Mouse (Mus musculus): ENCODE measurements around the gene Ctbp1. TPM values are rescaled to one million over a fixed set of nuclear protein-coding genes. Genes with fewer than 3 reads are reported as not detected.
A peak's percentile ranks its signal among the peaks of the same experiment; 100 is the strongest.

Ctbp1 gene
- polyA plus RNA-seq, 1 experiment from 2014 or later: 418 TPM

- Histone ChIP-seq H3K4me1 (peaks cover 4% of the 10 kb centered on the region), H3K36me3 (peaks cover 8% of the 10 kb centered on the region), H3K27me3 (no peaks in the 10 kb centered on the region), H3K9ac (no peak overlapping the region), H3K27ac (no peak overlapping the region), H3K4me3 (no peak overlapping the region), H3K4me2 (replicated peaks) (no peak overlapping the region), H3K9me3 (no peaks in the 10 kb centered on the region)
- no peak for ATAC-seq (ENCODE audit: insufficient number of reproducible peaks, insufficient read depth, low FRiP score, low TSS enrichment)
- WGBS: 81% methylated on average over 3 of the region's 3 CpGs
Observed at GRCm38 (mm10) chr5:33239111-33239714, 35.6 kb downstream of the Ctbp1 start.

GRCm38 (mm10) chr5:33238256-33238645 lies 36.5 kb downstream of the Ctbp1 start:
- peaks cover 8% of the 10 kb centered on the region for H3K36me3 ChIP-seq
- H3K9me3 ChIP-seq: no peaks in the 10 kb centered on the region
- H3K27ac ChIP-seq: no peak overlapping the region
- 44% methylated on average over 3 of the region's 3 CpGs for WGBS
- no peak overlapping the region for H3K9ac ChIP-seq
- H3K4me1 ChIP-seq: peaks cover 5% of the 10 kb centered on the region
- H3K4me3 ChIP-seq: no peak overlapping the region
- H3K4me2 ChIP-seq (replicated peaks): no peak overlapping the region
- no peaks in the 10 kb centered on the region for H3K27me3 ChIP-seq
- ATAC-seq (ENCODE audit: insufficient number of reproducible peaks, insufficient read depth, low FRiP score, low TSS enrichment): no peak

GRCm38 (mm10) chr5:33237600-33238255 lies 37.1 kb downstream of the Ctbp1 start:
- H3K27ac ChIP-seq: no peak overlapping the region
- ATAC-seq (ENCODE audit: insufficient number of reproducible peaks, insufficient read depth, low FRiP score, low TSS enrichment): no peak
- H3K4me2 ChIP-seq (replicated peaks): no peak overlapping the region
- no peak overlapping the region for H3K4me3 ChIP-seq
- peaks cover 5% of the 10 kb centered on the region for H3K4me1 ChIP-seq
- peaks cover 8% of the 10 kb centered on the region for H3K36me3 ChIP-seq
- no peaks in the 10 kb centered on the region for H3K9me3 ChIP-seq
- 86% methylated on average over 11 of the region's 11 CpGs for WGBS
- no peaks in the 10 kb centered on the region for H3K27me3 ChIP-seq
- H3K9ac ChIP-seq: no peak overlapping the region

GRCm38 (mm10) chr5:33234391-33235031 lies 40.3 kb downstream of the Ctbp1 start:
- Histone ChIP-seq H3K4me1 (peaks cover 5% of the 10 kb centered on the region), H3K36me3 (no peaks in the 10 kb centered on the region), H3K27ac (no peak overlapping the region), H3K9me3 (no peaks in the 10 kb centered on the region), H3K4me2 (replicated peaks) (no peak overlapping the region), H3K9ac (no peak overlapping the region), H3K4me3 (no peak overlapping the region), H3K27me3 (no peaks in the 10 kb centered on the region)
- ATAC-seq (ENCODE audit: insufficient number of reproducible peaks, insufficient read depth, low FRiP score, low TSS enrichment): no peak
- 66% methylated on average over 13 of the region's 13 CpGs for WGBS

- Histone ChIP-seq H3K4me1 (peaks cover 12% of the 10 kb centered on the region), H3K9me3 (no peaks in the 10 kb centered on the region), H3K4me3 (no peak overlapping the region), H3K9ac (no peak overlapping the region), H3K27ac (no peak overlapping the region), H3K36me3 (no peaks in the 10 kb centered on the region), H3K4me2 (replicated peaks) (no peak overlapping the region), H3K27me3 (no peaks in the 10 kb centered on the region)
- WGBS: 77% methylated on average over 5 of the region's 5 CpGs
- ATAC-seq (ENCODE audit: insufficient number of reproducible peaks, insufficient read depth, low FRiP score, low TSS enrichment): no peak
Observed at GRCm38 (mm10) chr5:33232791-33233190, 42.0 kb downstream of the Ctbp1 start.

- Histone ChIP-seq H3K4me2 (replicated peaks) (no peak overlapping the region), H3K9ac (no peak overlapping the region), H3K36me3 (no peaks in the 10 kb centered on the region), H3K4me3 (no peak overlapping the region), H3K27ac (no peak overlapping the region), H3K9me3 (no peaks in the 10 kb centered on the region), H3K27me3 (no peaks in the 10 kb centered on the region), H3K4me1 (peaks cover 12% of the 10 kb centered on the region)
- WGBS: 68% methylated on average over 5 of the region's 5 CpGs
- ATAC-seq (ENCODE audit: insufficient number of reproducible peaks, insufficient read depth, low FRiP score, low TSS enrichment): no peak
Observed at GRCm38 (mm10) chr5:33230285-33230684, 44.5 kb downstream of the Ctbp1 start.

- Histone ChIP-seq H3K9me3 (no peaks in the 10 kb centered on the region), H3K4me1 (peaks cover 9% of the 10 kb centered on the region), H3K9ac (no peak overlapping the region), H3K36me3 (no peaks in the 10 kb centered on the region), H3K4me3 (no peak overlapping the region), H3K27me3 (no peaks in the 10 kb centered on the region), H3K4me2 (replicated peaks) (no peak overlapping the region), H3K27ac (no peak overlapping the region)
- WGBS: 58% methylated on average over 5 of the region's 5 CpGs
- no peak for ATAC-seq (ENCODE audit: insufficient number of reproducible peaks, insufficient read depth, low FRiP score, low TSS enrichment)
Observed at GRCm38 (mm10) chr5:33228428-33228827, 46.4 kb downstream of the Ctbp1 start.

GRCm38 (mm10) chr5:33225673-33226072 lies 49.1 kb downstream of the Ctbp1 start:
- Histone ChIP-seq H3K27ac (no peak overlapping the region), H3K4me1 (peaks cover 27% of the 10 kb centered on the region), H3K9ac (no peak overlapping the region), H3K27me3 (no peaks in the 10 kb centered on the region), H3K4me3 (no peak overlapping the region), H3K9me3 (no peaks in the 10 kb centered on the region), H3K4me2 (replicated peaks) (no peak overlapping the region), H3K36me3 (no peaks in the 10 kb centered on the region)
- 77% methylated on average over 5 of the region's 5 CpGs for WGBS
- no peak for ATAC-seq (ENCODE audit: insufficient number of reproducible peaks, insufficient read depth, low FRiP score, low TSS enrichment)

- no peak overlapping the region for H3K27ac ChIP-seq
- no peak overlapping the region for H3K4me3 ChIP-seq
- no peak for ATAC-seq (ENCODE audit: insufficient number of reproducible peaks, insufficient read depth, low FRiP score, low TSS enrichment)
- H3K4me1 ChIP-seq: peaks cover 29% of the 10 kb centered on the region
- H3K27me3 ChIP-seq: no peaks in the 10 kb centered on the region
- WGBS: 85% methylated on average over 7 of the region's 7 CpGs
- no peaks in the 10 kb centered on the region for H3K36me3 ChIP-seq
- H3K9ac ChIP-seq: no peak overlapping the region
- H3K4me2 ChIP-seq (replicated peaks): no peak overlapping the region
- no peaks in the 10 kb centered on the region for H3K9me3 ChIP-seq
Observed at GRCm38 (mm10) chr5:33224491-33224890, 50.3 kb downstream of the Ctbp1 start.

- 41% methylated on average over 9 of the region's 9 CpGs for WGBS
- Histone ChIP-seq H3K9ac (no peak overlapping the region), H3K27me3 (no peaks in the 10 kb centered on the region), H3K9me3 (no peaks in the 10 kb centered on the region), H3K36me3 (no peaks in the 10 kb centered on the region), H3K4me2 (replicated peaks) (no peak overlapping the region), H3K4me3 (no peak overlapping the region), H3K27ac (peak overlapping the region; percentile 69; the same call in 1 of the 2 replicates), H3K4me1 (peaks cover 32% of the 10 kb centered on the region)
- no peak for ATAC-seq (ENCODE audit: insufficient number of reproducible peaks, insufficient read depth, low FRiP score, low TSS enrichment)
Observed at GRCm38 (mm10) chr5:33222841-33223744, 51.7 kb downstream of the Ctbp1 start.

- Histone ChIP-seq H3K4me1 (peaks cover 35% of the 10 kb centered on the region), H3K27me3 (no peaks in the 10 kb centered on the region), H3K4me3 (no peak overlapping the region), H3K4me2 (replicated peaks) (no peak overlapping the region), H3K36me3 (no peaks in the 10 kb centered on the region), H3K9me3 (no peaks in the 10 kb centered on the region), H3K27ac (0 out of 2 replicates have a peak overlapping the region, but pooled peaks have one; percentile 69), H3K9ac (no peak overlapping the region)
- 27% methylated on average over 6 of the region's 6 CpGs for WGBS
- ATAC-seq (ENCODE audit: insufficient number of reproducible peaks, insufficient read depth, low FRiP score, low TSS enrichment): no peak
Observed at GRCm38 (mm10) chr5:33222389-33222788, 52.4 kb downstream of the Ctbp1 start.
